Mouse (Mus musculus) liver, postnatal 0 days (tissue): ENCODE data around the gene Hist1h2bf.

Source experiments
- CTCF ChIP-seq: sonication (generic); IDR thresholded peaks from 2 replicates; pipeline ENCODE4 v1.5.1; 2016; ENCODE audit warnings: antibody characterized with exemption, low read depth
- EP300 ChIP-seq: IDR thresholded peaks from 2 replicates; pipeline ENCODE4 v1.6.1; 2016; ENCODE audit warnings: antibody characterized with exemption, low read depth, mild to moderate bottlenecking

GRCm38 (mm10) chr13:23526312-23526711 lies 47.7 kb downstream of the Hist1h2bf start:
- TF ChIP-seq EP300: 0 out of 2 replicates have a peak, but pooled peaks have one; percentile 16
- TF ChIP-seq CTCF: no peak
